Mouse (Mus musculus): Measurements from ENCODE around the gene Aoc1. TPM values are rescaled to one million over a fixed set of nuclear protein-coding genes. Genes with fewer than 3 reads are reported as not detected.
A peak's percentile ranks its signal among the peaks of the same experiment; 100 is the strongest.

Gene Aoc1
- total RNA-seq, 2 experiments from 2014 or later: not detected

GRCm38 (mm10) chr6:48902511-48903406 is 30.1 kb downstream of the Aoc1 start:
- intact Hi-C loops (cut with DNase I): no loop called here
- no peak for DNase-seq

- intact Hi-C loops (cut with DNase I): no loop called here
These were observed 30.7 kb downstream of the Aoc1 start for GRCm38 (mm10) chr6:48903437-48903836.

GRCm38 (mm10) chr6:48905606-48906005 is 32.9 kb downstream of the Aoc1 start:
- intact Hi-C loops (cut with DNase I): no loop called here
- DNase-seq: no peak

More at GRCm38 (mm10) chr6:48903437-48903836, 30.7 kb downstream of the Aoc1 start:
- no peak for DNase-seq

GRCm38 (mm10) chr6:48906371-48906770 is 33.7 kb downstream of the Aoc1 start:
- intact Hi-C loops (cut with DNase I): no loop called here
- DNase-seq: no peak

- intact Hi-C loops (cut with DNase I): no loop called here
- no peak for DNase-seq
These were observed 36.5 kb downstream of the Aoc1 start for GRCm38 (mm10) chr6:48909229-48909628.

- intact Hi-C loops (cut with DNase I): no loop called here
- no peak for DNase-seq
These were observed 39.3 kb downstream of the Aoc1 start for GRCm38 (mm10) chr6:48912033-48912432.

- no peak for DNase-seq
- intact Hi-C loops (cut with DNase I): no loop called here
These were observed 40.9 kb downstream of the Aoc1 start for GRCm38 (mm10) chr6:48913587-48913986.

- intact Hi-C loops (cut with DNase I): no loop called here
- no peak for DNase-seq
These were observed 56.9 kb downstream of the Aoc1 start, which contains the start of gene 1600015I10Rik for GRCm38 (mm10) chr6:48929595-48929994. TSS of gene 1600015I10Rik (plus strand) at chr6:48929895.

GRCm38 (mm10) chr6:48949596-48949995 is 76.9 kb downstream of the Aoc1 start:
- intact Hi-C loops (cut with DNase I): no loop called here
- DNase-seq: no peak

GRCm38 (mm10) chr6:48950676-48951075 is 78.0 kb downstream of the Aoc1 start:
- DNase-seq: no peak
- intact Hi-C loops (cut with DNase I): loop anchor here (10.0 kb wide), 2 partner anchors 86 to 306 kb away; partner anchors contain the start of gene Gimap8

- DNase-seq: no peak
- intact Hi-C loops (cut with DNase I): loop anchor here (10.0 kb wide), 2 partner anchors 87 to 307 kb away; partner anchors contain the start of gene Gimap8
These were observed 78.9 kb downstream of the Aoc1 start for GRCm38 (mm10) chr6:48951630-48952029.

GRCm38 (mm10) chr6:48953220-48953619 is 80.5 kb downstream of the Aoc1 start:
- intact Hi-C loops (cut with DNase I): loop anchor here (10.0 kb wide), 2 partner anchors 88 to 308 kb away; partner anchors contain the start of gene Gimap8
- no peak for DNase-seq

- DNase-seq: no peak
- intact Hi-C loops (cut with DNase I): loop anchor here (10.0 kb wide), 2 partner anchors 89 to 309 kb away; partner anchors contain the start of gene Gimap8
These were observed 81.5 kb downstream of the Aoc1 start for GRCm38 (mm10) chr6:48954211-48954610.

- peak; percentile 54 for DNase-seq
- intact Hi-C loops (cut with DNase I): loop anchor here (5.0 to 10.0 kb wide), 3 partner anchors 90 to 310 kb away; partner anchors contain the start of gene Gimap8
These were observed 82.2 kb downstream of the Aoc1 start for GRCm38 (mm10) chr6:48954946-48955345.

- intact Hi-C loops (cut with DNase I): loop anchor here (5.0 to 10.0 kb wide), 3 partner anchors 92 to 312 kb away; partner anchors contain the start of gene Gimap8
- no peak for DNase-seq
These were observed 84.1 kb downstream of the Aoc1 start for GRCm38 (mm10) chr6:48956785-48957184.

- intact Hi-C loops (cut with DNase I): loop anchor here (5.0 to 10.0 kb wide), 3 partner anchors 93 to 313 kb away; partner anchors contain the start of gene Gimap8
These were observed 85.4 kb downstream of the Aoc1 start for GRCm38 (mm10) chr6:48958053-48958452.

More at GRCm38 (mm10) chr6:48958053-48958452, 85.4 kb downstream of the Aoc1 start:
- DNase-seq: peak; percentile 62

Other genes starting within 250 kb of the Aoc1 start
- gene AI854703, start 246.1 kb upstream of the Aoc1 start, total RNA-seq (2021): 10 to 100 TPM; 14.1 to 15.1 TPM
- gene Gimap8, start 225.7 kb upstream of the Aoc1 start, total RNA-seq (2021): 1 to 10 TPM; 1.2 to 1.6 TPM
- gene Gimap9, start 196.8 kb upstream of the Aoc1 start, total RNA-seq (2021): 1 to 10 TPM; 1.1 to 1.3 TPM
- 1 to 10 TPM in 1 of 2 experiments, under 1 TPM in 1; 0.77 to 1.4 TPM for gene Gimap4, start 188.3 kb upstream of the Aoc1 start, total RNA-seq (2021)
- 1 to 10 TPM; 6.0 to 6.3 TPM for gene Gimap6, start 164.7 kb upstream of the Aoc1 start, total RNA-seq (2021)
- not detected for gene Gm28053, start 154.3 kb upstream of the Aoc1 start, total RNA-seq (2021)
- not detected for gene Gimap7, start 154.3 kb upstream of the Aoc1 start, total RNA-seq (2021)
- gene Gimap1, start 133.8 kb upstream of the Aoc1 start, total RNA-seq (2021): 1 to 10 TPM; 2.7 to 3.5 TPM
- 1 to 10 TPM; 1.4 to 1.5 TPM for gene Gimap5, start 126.7 kb upstream of the Aoc1 start, total RNA-seq (2021)
- gene Gimap3, start 102.0 kb upstream of the Aoc1 start, total RNA-seq (2021): not detected
- 10 to 100 TPM in 1 of 2 experiments, 1 to 10 TPM in 1; 8.8 to 10.4 TPM for gene Tmem176a, start 32.0 kb upstream of the Aoc1 start, total RNA-seq (2021)
- 10 to 100 TPM; 25.8 to 32.2 TPM for gene Tmem176b, start 31.4 kb upstream of the Aoc1 start, total RNA-seq (2021)
- gene 1600015I10Rik, start 57.0 kb downstream of the Aoc1 start, total RNA-seq (2021): not detected
- not detected for gene Doxl2, start 102.1 kb downstream of the Aoc1 start, total RNA-seq (2021)
- not detected for gene Svs1, start 114.0 kb downstream of the Aoc1 start, total RNA-seq (2021)
- gene Gpnmb, start 163.7 kb downstream of the Aoc1 start, total RNA-seq (2021): under 1 TPM; 0.40 to 0.87 TPM
- gene Malsu1, start 200.9 kb downstream of the Aoc1 start, total RNA-seq (2021): 10 to 100 TPM; 36.3 to 36.6 TPM

Data from left cerebral cortex, postnatal 4 days (tissue).